Mouse (Mus musculus) liver, embryonic 11.5 days (tissue): Measurements from ENCODE around the gene Slc2a8. TPM values are rescaled to one million over a fixed set of nuclear protein-coding genes. Genes with fewer than 3 reads are reported as not detected.
"Not testable (repeated sequence)": the region's sequence is repeated elsewhere in the genome, so short reads cannot be mapped to it uniquely, and the experiment has no call there.

Experiments used
- ATAC-seq: fragments of 200-750 bp; cut with Nextera tagmentation; replicated peaks from 2 replicates; pipeline ENCODE4 v1.8.0; 2017; ENCODE audit warnings: moderate number of reproducible peaks, mild to moderate bottlenecking, moderate TSS enrichment, moderate library complexity; ENCODE audit not compliant: low FRiP score
- DNase-seq: peaks from one replicate; pipeline ENCODE4 v3.0.0-alpha.2; 2017; ENCODE audit warnings: low spot score
- H3K27ac ChIP-seq: fragments of 300-500 bp; sonication (generic); 2 replicates; pipeline ENCODE4 v1.5.1; 2014; ENCODE audit warnings: mild to moderate bottlenecking, low read depth, low read length, control low read depth
- H3K27me3 ChIP-seq: fragments of 300-500 bp; sonication (generic); replicated peaks from 2 replicates; pipeline ENCODE4 v1.6.1; 2014; ENCODE audit warnings: low read length, mixed read lengths; ENCODE audit not compliant: control insufficient read depth, insufficient read depth
- H3K36me3 ChIP-seq: fragments of 300-500 bp; sonication (generic); 2 replicates; pipeline ENCODE4 v1.6.1; 2014; ENCODE audit warnings: mild to moderate bottlenecking, low read length, moderate library complexity, mixed read lengths; ENCODE audit not compliant: control insufficient read depth, insufficient read depth
- H3K4me1 ChIP-seq: fragments of 300-500 bp; sonication (generic); replicated peaks from 2 replicates; pipeline ENCODE4 v1.6.1; 2014; ENCODE audit warnings: low read length, mixed read lengths; ENCODE audit not compliant: control insufficient read depth, insufficient read depth
- H3K4me2 ChIP-seq: fragments of 300-500 bp; sonication (generic); 2 replicates; pipeline ENCODE4 v1.6.1; 2014; ENCODE audit warnings: mild to moderate bottlenecking, control low read depth, moderate library complexity
- H3K4me3 ChIP-seq: fragments of 300-500 bp; sonication (generic); 2 replicates; pipeline ENCODE4 v1.5.1; 2014; ENCODE audit warnings: low read depth, low read length, control low read depth
- H3K9ac ChIP-seq: fragments of 300-500 bp; sonication (generic); 2 replicates; pipeline ENCODE4 v1.6.1; 2014; ENCODE audit warnings: low read depth, low read length, control low read depth
- H3K9me3 ChIP-seq: fragments of 300-500 bp; sonication (generic); 2 replicates; pipeline ENCODE4 v1.6.1; 2016; ENCODE audit warnings: low read length, inconsistent platforms, mixed read lengths; ENCODE audit not compliant: control insufficient read depth
- WGBS: fragments of 180-500 bp; shearing (Covaris S2); extraction: QIAGEN DNeasy Blood & Tissue Kit; methylation state at CpG from one replicate; pipeline ENCODE4 v1.1.7; 2014; 5-methylcytosine and 5-hydroxymethylcytosine counted together
- polyA plus RNA-seq: library from polyadenylated mRNA; unstranded; fragments of >200 nt; fragmentation: Nextera tagmentation; extraction: Ambion mirVana; gene quantifications from 2 replicates; pipeline ENCODE4 v1.2.1, GENCODE M21; 2014

Slc2a8 gene
- 15.0 TPM in 2 replicates for polyA plus RNA-seq

GRCm38 (mm10) chr2:32981725-32982271, at the start of gene Slc2a8:
TSS of gene Slc2a8 (minus strand) at chr2:32982083.
- Histone ChIP-seq H3K27ac (peak within 1 kb of the TSS; percentile 26; the same call in 1 of the 2 replicates), H3K4me1 (peaks cover 22% of the 10 kb centered on the region), H3K9me3 (no peaks in the 10 kb centered on the region), H3K4me3 (peak within 1 kb of the TSS; percentile 76), H3K9ac (peak within 1 kb of the TSS; percentile 78), H3K4me2 (peak within 1 kb of the TSS; percentile 100), H3K36me3 (no peaks in the 10 kb centered on the region), H3K27me3 (no peaks in the 10 kb centered on the region)
- ATAC-seq (peak; percentile 98), DNase-seq (peak; percentile 88)
- WGBS: under 1% methylated on average over 50 of the region's 50 CpGs

- 74% methylated on average over 4 of the region's 4 CpGs for WGBS
- ATAC-seq: no peak
- H3K4me2 ChIP-seq: no peak overlapping the region
- no peaks in the 10 kb centered on the region for H3K4me1 ChIP-seq
- no peak for DNase-seq
- no peak overlapping the region for H3K4me3 ChIP-seq
- no peak overlapping the region for H3K27ac ChIP-seq
- H3K9ac ChIP-seq: no peak overlapping the region
- H3K27me3 ChIP-seq: no peaks in the 10 kb centered on the region
- H3K9me3 ChIP-seq: no peaks in the 10 kb centered on the region
- no peaks in the 10 kb centered on the region for H3K36me3 ChIP-seq
Observed at GRCm38 (mm10) chr2:33025040-33025439, 43.2 kb upstream of the Slc2a8 start.

GRCm38 (mm10) chr2:33024564-33024963, 42.7 kb upstream of the Slc2a8 start:
- WGBS: 69% methylated on average over 10 of the region's 10 CpGs
- no peak overlapping the region for H3K4me3 ChIP-seq
- H3K36me3 ChIP-seq: no peaks in the 10 kb centered on the region

GRCm38 (mm10) chr2:33022846-33023245, 41.0 kb upstream of the Slc2a8 start:
- Histone ChIP-seq H3K9me3 (no peaks in the 10 kb centered on the region), H3K36me3 (no peaks in the 10 kb centered on the region), H3K4me1 (no peaks in the 10 kb centered on the region), H3K27me3 (no peaks in the 10 kb centered on the region), H3K9ac (no peak overlapping the region), H3K4me3 (no peak overlapping the region), H3K27ac (no peak overlapping the region), H3K4me2 (no peak overlapping the region)
- 77% methylated on average over 6 of the region's 6 CpGs for WGBS
- ATAC-seq: no peak
- no peak for DNase-seq

More at GRCm38 (mm10) chr2:33024564-33024963, 42.7 kb upstream of the Slc2a8 start:
- H3K27ac ChIP-seq: no peak overlapping the region
- DNase-seq: no peak
- no peaks in the 10 kb centered on the region for H3K4me1 ChIP-seq
- no peaks in the 10 kb centered on the region for H3K9me3 ChIP-seq
- H3K4me2 ChIP-seq: no peak overlapping the region
- no peak overlapping the region for H3K9ac ChIP-seq
- H3K27me3 ChIP-seq: no peaks in the 10 kb centered on the region
- no peak for ATAC-seq

GRCm38 (mm10) chr2:33018026-33018425, 36.1 kb upstream of the Slc2a8 start:
- DNase-seq (peak; percentile 68), ATAC-seq (no peak)
- H3K4me1 ChIP-seq: no peaks in the 10 kb centered on the region
- H3K9me3 ChIP-seq: no peaks in the 10 kb centered on the region
- H3K4me3 ChIP-seq: no peak overlapping the region
- H3K36me3 ChIP-seq: no peaks in the 10 kb centered on the region
- WGBS: 7% methylated on average over 6 of the region's 6 CpGs
- no peak overlapping the region for H3K27ac ChIP-seq
- H3K4me2 ChIP-seq: no peak overlapping the region
- H3K27me3 ChIP-seq: no peaks in the 10 kb centered on the region
- no peak overlapping the region for H3K9ac ChIP-seq

GRCm38 (mm10) chr2:33017191-33017590, 35.3 kb upstream of the Slc2a8 start:
- no peaks in the 10 kb centered on the region for H3K36me3 ChIP-seq
- H3K4me2 ChIP-seq: no peak overlapping the region
- ATAC-seq (no peak), DNase-seq (no peak)
- H3K27me3 ChIP-seq: no peaks in the 10 kb centered on the region
- H3K27ac ChIP-seq: no peak overlapping the region
- no peak overlapping the region for H3K4me3 ChIP-seq
- H3K9me3 ChIP-seq: no peaks in the 10 kb centered on the region
- 44% methylated on average over 2 of the region's 2 CpGs for whole genome bisulfite sequencing
- H3K4me1 ChIP-seq: no peaks in the 10 kb centered on the region
- no peak overlapping the region for H3K9ac ChIP-seq

- Histone ChIP-seq H3K9ac (no peak overlapping the region), H3K9me3 (no peaks in the 10 kb centered on the region), H3K4me2 (no peak overlapping the region), H3K36me3 (no peaks in the 10 kb centered on the region), H3K27ac (no peak overlapping the region), H3K27me3 (no peaks in the 10 kb centered on the region), H3K4me3 (no peak overlapping the region), H3K4me1 (no peaks in the 10 kb centered on the region)
- 84% methylated on average over 5 of the region's 5 CpGs for WGBS
- ATAC-seq: no peak
- DNase-seq: no peak
Observed at GRCm38 (mm10) chr2:33014877-33015276, 33.0 kb upstream of the Slc2a8 start.

- not testable (repeated sequence) for H3K9me3 ChIP-seq, H3K27me3 ChIP-seq, H3K36me3 ChIP-seq, ATAC-seq, H3K4me2 ChIP-seq, H3K27ac ChIP-seq, H3K9ac ChIP-seq, DNase-seq, H3K4me3 ChIP-seq, H3K4me1 ChIP-seq
- 83% methylated on average over 4 of the region's 4 CpGs for WGBS
Observed at GRCm38 (mm10) chr2:33009055-33009454, 27.2 kb upstream of the Slc2a8 start.

GRCm38 (mm10) chr2:33005041-33005440, 23.2 kb upstream of the Slc2a8 start:
- 75% methylated on average over 5 of the region's 5 CpGs for WGBS
- H3K36me3 ChIP-seq: no peaks in the 10 kb centered on the region
- no peaks in the 10 kb centered on the region for H3K27me3 ChIP-seq
- no peak overlapping the region for H3K27ac ChIP-seq
- H3K4me1 ChIP-seq: no peaks in the 10 kb centered on the region
- ATAC-seq: no peak
- H3K9me3 ChIP-seq: no peaks in the 10 kb centered on the region
- no peak overlapping the region for H3K4me2 ChIP-seq
- no peak overlapping the region for H3K4me3 ChIP-seq
- no peak overlapping the region for H3K9ac ChIP-seq
- DNase-seq: no peak
